Mouse (Mus musculus) left cerebral cortex, adult 2 months (tissue): ENCODE results near the gene Abcg1. TPM values are rescaled to one million over a fixed set of nuclear protein-coding genes. Genes with fewer than 3 reads are reported as not detected.

ENCODE experiments used
- DNase-seq, 2 experiments: peaks; one replicate each; pipeline ENCODE4 v3.0.0; 2021 to 2022; ENCODE audit warnings: low spot score in 2 of 2, mixed read lengths in 1 of 2; ENCODE audit errors: extremely low spot score in 1 of 2
- H3K27ac ChIP-seq: fragments of 200-600 bp; 2 replicates; pipeline ENCODE4 v1.8.1; 2022
- H3K4me3 ChIP-seq: fragments of 200-600 bp; 2 replicates; pipeline ENCODE4 v1.8.1; 2022
- CTCF ChIP-seq: fragments of 200-600 bp; IDR thresholded peaks from 2 replicates; pipeline ENCODE4 v1.8.1; 2022; ENCODE audit warnings: antibody characterized with exemption, mild to moderate bottlenecking, moderate library complexity
- intact Hi-C: fragments of 180-260 bp; cut with DNase I; formaldehyde crosslinking; loops from one replicate; pipeline ENCODE4 v1.15.1; 2025
- total RNA-seq, 2 experiments: library from RNA; stranded (reverse); gene quantifications; 2 replicates each; pipeline ENCODE4 v1.2.3; 2021

The Abcg1 gene
- total RNA-seq, 2 experiments from 2014 or later = 76.5 to 77.6 TPM

DNA sequence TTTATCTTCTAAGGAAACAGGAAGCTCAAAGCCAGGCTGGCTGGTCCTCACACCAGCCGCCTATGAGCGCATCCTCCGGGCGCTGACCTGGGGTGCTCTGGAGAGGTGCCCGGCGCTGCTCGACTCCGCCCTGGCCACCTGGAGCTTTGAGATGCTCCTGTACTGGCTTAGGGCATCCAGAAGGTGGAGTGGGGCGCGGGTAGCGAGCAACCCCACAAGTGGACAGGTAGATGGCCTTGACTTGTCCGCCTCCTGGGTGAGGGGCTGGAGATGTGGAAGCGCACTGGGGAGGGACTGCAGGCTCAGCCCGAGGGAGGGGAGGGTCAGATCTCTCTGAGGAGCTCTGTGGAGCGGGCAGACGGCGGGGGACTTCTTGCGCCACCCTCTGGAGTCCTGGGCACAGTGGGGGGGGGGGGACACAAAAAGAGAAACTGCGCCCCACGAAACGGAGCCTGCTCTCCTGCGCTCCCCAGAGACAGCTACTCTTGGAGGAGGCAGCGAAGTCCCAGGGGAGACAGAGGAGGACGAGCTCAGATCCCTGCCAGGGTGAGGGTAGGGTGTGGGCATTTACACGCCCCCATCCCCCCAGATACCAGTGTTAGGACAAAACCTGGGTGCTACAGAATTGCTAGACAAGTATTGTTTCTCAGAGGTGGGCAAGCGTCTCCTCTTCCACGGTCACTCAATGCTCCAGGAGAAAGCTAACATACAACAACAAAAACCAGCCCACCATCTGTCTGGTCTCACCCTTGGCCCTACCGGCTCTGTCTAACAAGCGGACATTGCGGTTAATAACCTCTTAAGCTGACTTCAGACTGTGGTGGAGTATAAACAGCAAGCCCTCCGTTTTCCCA lies 643 bp downstream of the Abcg1 start:
- Histone ChIP-seq H3K4me3 (peak overlapping the region; percentile 95), H3K27ac (peak overlapping the region; percentile 99)
- intact Hi-C loops = loop anchor here (1.0 to 5.0 kb wide), 2 partner anchors 39 to 59 kb away; no protein-coding TSS in a partner anchor
- peak; percentile 36 to 45 for DNase-seq
- peak; percentile 23; the same call in 1 of the 2 replicates for TF ChIP-seq CTCF

- peak; percentile 72 to 81 for DNase-seq
- peak overlapping the region; percentile 95 for H3K4me3 ChIP-seq
- no peak for TF ChIP-seq CTCF
- intact Hi-C loops = loop anchor here (1.0 to 5.0 kb wide), 2 partner anchors 39 to 59 kb away; no protein-coding TSS in a partner anchor
- peak overlapping the region; percentile 99 for H3K27ac ChIP-seq
Observed at GRCm38 (mm10) chr17:31058745-31059085, 1.2 kb downstream of the Abcg1 start.

DNA sequence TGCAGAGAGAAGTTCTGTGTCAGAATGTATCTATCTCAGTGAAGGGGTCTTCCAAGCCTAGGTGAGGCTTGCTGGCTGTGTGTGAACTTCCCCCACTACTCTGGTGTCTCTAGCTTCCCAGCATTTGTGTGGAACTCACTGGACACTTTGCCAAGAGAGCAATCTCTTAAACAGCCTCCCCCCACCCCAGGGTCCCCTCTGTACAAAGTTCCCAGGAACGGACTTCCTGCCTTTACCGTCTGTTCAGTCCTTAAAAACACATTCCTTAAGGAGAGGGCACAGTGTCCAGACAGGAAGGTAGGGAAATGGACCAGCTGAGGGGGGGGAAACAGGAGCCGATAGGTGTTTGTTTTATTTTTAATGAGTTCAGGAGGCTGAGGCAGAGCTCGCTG lies 2.7 kb downstream of the Abcg1 start:
- H3K4me3 ChIP-seq = peak overlapping the region; percentile 95
- intact Hi-C loops = no loop called here
- no peak for DNase-seq
- H3K27ac ChIP-seq = no peak overlapping the region; the same call in 1 of the 2 replicates
- no peak for TF ChIP-seq CTCF

DNA sequence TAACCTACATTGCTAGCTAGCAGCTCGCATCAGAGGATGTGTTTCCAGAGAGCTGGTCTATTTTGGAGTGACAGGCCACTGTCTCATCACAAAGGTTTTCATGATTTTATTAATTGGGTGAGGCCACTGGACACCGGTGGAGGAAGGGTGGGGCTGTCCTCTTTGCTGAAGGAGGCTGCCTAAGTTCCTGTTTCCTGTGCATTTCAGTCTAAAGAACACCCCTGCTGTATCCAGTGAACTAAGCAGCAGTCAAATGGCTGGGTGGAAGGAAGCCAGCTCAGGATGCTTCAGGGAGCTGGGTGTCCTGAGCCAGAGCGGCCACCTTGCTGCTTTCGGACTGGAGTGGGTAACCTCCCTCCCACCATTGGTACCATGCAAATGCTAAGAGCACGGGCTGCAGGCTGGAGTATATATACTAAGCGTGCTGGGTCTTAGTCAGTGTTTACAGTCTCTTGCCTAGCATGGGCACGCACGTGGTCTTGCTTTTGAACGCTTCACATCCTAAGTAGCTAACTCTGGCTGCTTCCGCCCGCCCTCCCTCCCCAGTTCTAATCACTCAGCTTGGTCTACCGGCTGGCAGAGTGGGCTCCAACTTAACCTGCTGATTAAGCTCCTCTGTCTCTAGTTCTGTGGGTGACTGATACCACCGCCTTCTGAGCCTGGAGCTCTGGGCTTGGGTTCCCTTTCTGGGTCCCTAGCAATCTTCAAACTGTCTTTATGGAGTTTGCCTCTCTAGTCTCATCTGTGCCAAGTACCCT lies 3.3 kb downstream of the Abcg1 start:
- TF ChIP-seq CTCF = no peak
- H3K27ac ChIP-seq = peak overlapping the region; percentile 34; the same call in 1 of the 2 replicates
- no peak for DNase-seq
- intact Hi-C loops = no loop called here
- peak overlapping the region; percentile 24 for H3K4me3 ChIP-seq

- intact Hi-C loops = no loop called here
- peak overlapping the region; percentile 34; the same call in 1 of the 2 replicates for H3K27ac ChIP-seq
- no peak for TF ChIP-seq CTCF
- H3K4me3 ChIP-seq = no peak overlapping the region
- no peak for DNase-seq
Observed at GRCm38 (mm10) chr17:31061346-31062095, 4.0 kb downstream of the Abcg1 start.

DNA sequence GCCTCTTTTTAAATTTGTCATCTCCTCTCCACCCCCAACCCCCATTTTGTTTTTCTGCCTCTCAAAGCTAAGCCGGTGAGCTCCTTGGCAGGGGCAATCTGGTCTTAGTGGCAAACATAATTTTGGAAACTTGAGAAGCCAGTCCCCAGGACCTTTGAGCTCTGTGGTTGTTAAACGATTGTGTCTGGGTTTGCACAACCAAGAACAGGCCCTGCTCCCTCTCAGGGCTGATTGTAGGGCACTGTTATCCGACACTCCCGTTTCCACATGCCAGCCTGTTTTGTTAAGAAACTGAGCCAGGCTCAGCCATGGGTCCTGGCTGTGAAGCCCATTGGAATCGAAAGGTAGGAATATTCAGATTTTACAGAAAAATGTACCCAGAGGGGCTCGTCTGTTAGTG lies 8.6 kb downstream of the Abcg1 start:
- no peak for DNase-seq
- TF ChIP-seq CTCF = no peak
- intact Hi-C loops = no loop called here
- Histone ChIP-seq H3K27ac (no peak overlapping the region), H3K4me3 (no peak overlapping the region)

DNA sequence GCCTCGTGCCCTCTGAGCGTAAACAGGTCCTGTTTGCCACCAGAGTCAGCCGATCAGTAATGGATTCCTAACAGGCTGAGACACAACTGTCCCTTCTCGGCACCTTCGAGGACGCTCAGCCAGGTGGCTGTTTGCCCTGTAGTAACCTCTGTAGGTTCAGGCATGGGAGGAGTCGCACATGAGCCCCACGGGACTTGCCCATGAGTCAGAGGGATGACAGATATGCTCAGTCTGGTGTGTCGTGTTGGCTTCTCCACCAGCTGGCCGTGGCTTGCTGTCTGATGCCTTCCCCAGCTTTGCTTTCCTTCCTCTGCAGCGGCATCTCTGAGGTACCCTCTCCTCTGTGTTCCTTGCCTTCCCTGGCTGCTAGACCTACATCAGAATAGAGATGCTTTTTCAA lies 9.6 kb downstream of the Abcg1 start:
- peak in 1 of 2 experiments; percentile 39 for DNase-seq
- no peak for TF ChIP-seq CTCF
- H3K27ac ChIP-seq = 0 out of 2 replicates have a peak overlapping the region, but pooled peaks have one; percentile 11
- intact Hi-C loops = no loop called here
- no peak overlapping the region for H3K4me3 ChIP-seq

DNA sequence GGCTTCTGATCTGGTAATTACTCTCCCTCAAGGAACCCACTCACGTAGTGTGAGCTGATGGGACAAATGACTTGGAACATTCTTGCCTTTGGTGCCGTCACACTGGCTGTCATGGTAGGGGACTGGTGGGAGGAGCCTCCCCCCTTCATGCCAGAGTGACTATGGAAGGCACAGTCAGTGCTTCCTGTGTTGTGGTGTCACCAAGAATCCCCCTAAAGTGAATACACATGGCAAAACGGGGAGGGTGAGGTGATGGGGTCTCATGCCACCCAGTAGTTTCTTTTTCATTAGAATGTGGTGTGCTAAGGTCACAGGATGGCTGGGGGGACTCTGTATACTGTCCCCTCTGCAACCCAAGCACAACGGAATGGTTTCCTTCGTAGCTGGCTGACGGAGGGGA lies 11.6 kb downstream of the Abcg1 start:
- no peak for TF ChIP-seq CTCF
- intact Hi-C loops = no loop called here
- Histone ChIP-seq H3K27ac (no peak overlapping the region), H3K4me3 (no peak overlapping the region)
- no peak for DNase-seq

DNA sequence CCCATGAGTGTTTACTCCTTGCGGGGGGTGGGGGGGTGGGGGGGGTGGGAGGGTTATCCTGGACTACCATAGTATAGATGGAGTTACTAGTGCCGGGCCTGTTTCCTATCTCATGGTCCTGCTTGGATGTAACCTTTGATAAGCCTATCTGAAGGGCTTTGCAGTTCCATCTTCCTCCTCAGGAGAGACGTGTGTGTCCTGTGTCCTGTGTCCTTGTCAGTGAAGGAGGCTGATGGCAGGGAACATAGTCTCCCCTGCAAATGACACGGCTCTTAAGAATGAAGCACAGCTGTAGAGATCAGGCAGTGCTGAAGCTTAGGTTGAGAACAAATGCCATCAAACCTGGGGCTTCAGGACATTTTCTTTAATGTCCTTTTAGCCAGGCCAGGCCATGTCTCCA lies 12.4 kb downstream of the Abcg1 start:
- TF ChIP-seq CTCF = no peak
- intact Hi-C loops = no loop called here
- DNase-seq = no peak
- H3K27ac ChIP-seq = no peak overlapping the region
- no peak overlapping the region for H3K4me3 ChIP-seq

DNA sequence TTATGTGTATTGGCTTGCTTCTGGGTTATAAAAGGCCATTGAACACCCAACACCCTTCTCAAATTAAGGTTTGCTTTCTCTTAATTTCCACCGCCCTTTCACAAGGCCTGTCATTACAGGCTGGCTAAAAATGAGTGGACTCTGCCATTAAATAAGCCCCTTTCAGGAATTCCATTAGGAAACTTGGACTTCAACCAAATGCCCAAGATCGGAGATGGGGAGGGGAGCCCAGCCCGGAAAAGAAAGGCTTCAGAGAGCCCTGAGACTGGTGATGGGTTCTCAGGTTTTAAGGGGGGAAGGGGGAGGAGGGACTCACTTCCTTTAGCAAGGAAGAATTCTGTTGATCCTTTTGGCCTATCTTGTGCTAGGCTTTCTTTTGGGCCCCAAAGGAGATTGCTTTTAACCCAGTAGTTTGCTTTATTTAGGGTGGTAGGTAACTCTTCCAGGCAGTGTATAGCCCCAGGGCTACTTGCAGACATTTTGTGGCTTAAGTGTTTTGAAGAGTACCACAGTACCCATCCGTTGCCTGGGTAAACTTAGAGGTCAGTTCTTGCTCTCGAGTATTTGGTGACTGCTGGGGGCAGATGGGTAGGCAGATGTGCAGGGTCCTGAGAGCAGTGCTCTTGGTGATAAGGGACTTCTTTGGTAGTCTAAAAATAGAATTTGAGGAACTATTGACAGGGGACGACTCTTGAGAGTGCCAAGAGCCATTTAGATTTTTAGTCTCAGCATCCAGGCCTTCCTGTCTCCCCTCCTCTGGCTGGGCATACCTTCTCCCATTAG lies 13.1 kb downstream of the Abcg1 start:
- Histone ChIP-seq H3K27ac (peak overlapping the region; percentile 28; the same call in 1 of the 2 replicates), H3K4me3 (no peak overlapping the region)
- TF ChIP-seq CTCF = no peak
- no peak for DNase-seq
- intact Hi-C loops = no loop called here
